In genomic region chr13:41453227-41454193, GRCm38 (mm10) we compare ENCODE assay signal across 1 mouse cellular context.
TF ChIP-seq lines count a peak whose summit lies in the region.

No protein-coding gene starts in this region.

TF ChIP-seq in CH12.LX, 34 proteins besides CTCF, POLR2A, EP300 and RAD21 (continued from another document):
- TF ChIP-seq MAFK (IDR thresholded peaks at IDR 0.05; ENCODE audit: insufficient replicate concordance, low read length) (peak; percentile 49; the same call in 1 of the 2 replicates), TCF12 (IDR thresholded peaks at IDR 0.05; ENCODE audit: low read depth, low read length) (peak; percentile 60), BHLHE40 (IDR thresholded peaks at IDR 0.05; ENCODE audit: low read depth, low read length) (peak; percentile 72), CHD2 (IDR thresholded peaks at IDR 0.05; ENCODE audit: low read length) (0 out of 2 replicates have a peak, but pooled peaks have one; percentile 9), IRF4 (IDR thresholded peaks at IDR 0.05; ENCODE audit: low read depth, low read length) (peak; percentile 83), UBTF (IDR thresholded peaks at IDR 0.05; ENCODE audit: low read depth, low read length) (no peak; the same call in 1 of the 2 replicates), USF2 (conservative IDR thresholded peaks at IDR 0.05; ENCODE audit: low read depth, low read length) (no peak), MAZ (IDR thresholded peaks at IDR 0.05; ENCODE audit: low read depth, low read length) (peak; percentile 36; the same call in 1 of the 2 replicates)
